Mouse (Mus musculus) myocyte (in vitro differentiated cells): ENCODE data around the gene Mmd. TPM values are rescaled to one million over a fixed set of nuclear protein-coding genes. Genes with fewer than 3 reads are reported as not detected.

ENCODE experiments used
- polyA plus RNA-seq: library from polyadenylated mRNA; unstranded; fragments of >200 nt; fragmentation: generic; extraction: Trizol; gene quantifications from one replicate; pipeline ENCODE4 v1.2.1, GENCODE M21; 2012; ENCODE audit warnings: missing spikeins

The Mmd gene
- polyA plus RNA-seq, 1 experiment = 36.0 TPM

Other genes starting within 250 kb of the Mmd start
- 1.1 TPM for gene Pctp, start 246.6 kb upstream of the Mmd start, polyA plus RNA-seq
- not detected for gene Tmem100, start 219.1 kb upstream of the Mmd start, polyA plus RNA-seq
- 3.0 TPM for gene Gm45716, start 61.8 kb upstream of the Mmd start, polyA plus RNA-seq
- 0.02 TPM for gene Hlf, start 141.4 kb downstream of the Mmd start, polyA plus RNA-seq